Comparison of ENCODE assay signal across 17 mouse cellular contexts in the genomic region with DNA sequence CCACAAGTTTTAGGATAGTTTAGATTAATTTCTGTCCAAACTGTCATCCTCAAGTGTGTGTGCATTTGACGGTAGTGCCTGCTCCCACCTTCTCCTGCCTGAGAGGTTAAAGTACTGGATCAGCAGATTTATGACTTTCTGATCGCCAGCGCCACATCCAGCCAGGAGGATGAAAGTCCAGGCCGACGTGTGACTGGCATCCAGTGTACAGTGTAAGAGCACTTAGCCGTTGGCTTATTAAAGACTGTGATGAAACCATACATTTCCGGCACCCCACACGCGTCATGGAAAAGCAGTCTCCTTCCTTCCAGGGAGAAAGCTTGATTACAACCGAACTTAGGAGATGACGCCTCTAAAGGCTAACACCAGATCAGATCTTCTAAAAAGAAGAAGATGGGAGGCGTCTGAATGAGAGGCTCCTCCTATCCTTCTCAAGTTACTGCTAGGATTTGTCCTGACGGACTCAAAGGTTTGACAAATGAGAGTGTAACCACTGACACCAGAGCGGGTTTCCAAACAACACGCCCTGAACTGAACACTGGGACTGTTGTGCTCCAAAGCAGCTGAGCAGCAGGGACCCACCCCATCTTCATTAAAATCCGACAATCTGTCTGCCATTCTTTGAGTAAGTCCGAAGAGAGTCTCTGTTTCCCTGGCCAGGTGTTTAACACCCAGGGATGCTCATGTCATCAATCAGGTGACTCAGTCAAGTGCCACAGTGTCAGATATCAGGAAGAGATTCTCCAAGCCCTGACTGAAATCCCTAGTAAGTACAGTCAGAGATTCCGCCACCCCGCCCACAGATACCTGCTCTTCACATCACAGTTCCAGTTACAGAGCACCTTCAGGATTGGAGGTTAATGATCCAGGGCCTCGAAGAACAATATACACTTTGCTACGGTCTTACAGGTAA. TPM values are rescaled to one million over a fixed set of nuclear protein-coding genes. Genes with fewer than 3 reads are reported as not detected.
DNase-seq lines count a peak whose midpoint lies in the region; ATAC-seq and TF ChIP-seq lines count a peak whose summit lies in the region.
"Had no signal": no experiment of that assay in that cellular context is flagged by ENCODE, and none has a peak within 500 bp of the region (broad histone marks: within the 10 kb centered on the region; RNA-seq: fewer than 3 reads in every experiment).

No protein-coding gene starts in this region.

- H3K4me1 ChIP-seq in kidney, embryonic 15.5 days = peaks cover 60% of the 10 kb centered on the region
- peaks cover 39% of the 10 kb centered on the region for H3K4me1 ChIP-seq in intestine, embryonic 15.5 days (replicated peaks)
- peaks cover 12% of the 10 kb centered on the region for H3K4me1 ChIP-seq in small intestine, adult 2 months (ENCODE audit: control insufficient read depth, insufficient read depth, insufficient read length, low read length)
- H3K4me1 ChIP-seq in thymus, adult 2 months (replicated peaks; ENCODE audit: control insufficient read depth, insufficient read depth, low read length) = peaks cover 28% of the 10 kb centered on the region

- TF ChIP-seq POLR2A in small intestine, adult 2 months (IDR thresholded peaks at IDR 0.05; ENCODE audit: low read depth, low read length) = no peak
- TF ChIP-seq POLR2A in thymus, adult 2 months (IDR thresholded peaks at IDR 0.05; ENCODE audit: control insufficient read depth, extremely low read depth, insufficient read depth, low read length, poor library complexity) = no peak

- H3K27ac ChIP-seq in kidney, embryonic 15.5 days = peak overlapping the region; percentile 34
- no peak overlapping the region for H3K27ac ChIP-seq in intestine, embryonic 15.5 days
- H3K27ac ChIP-seq in small intestine, adult 2 months (ENCODE audit: insufficient read depth, low read depth, low read length) = peak overlapping the region; percentile 14
- no peak overlapping the region for H3K27ac ChIP-seq in thymus, adult 2 months (ENCODE audit: control insufficient read depth, insufficient read depth, low read length)
- H3K27ac ChIP-seq: macrophage; midbrain, embryonic 12.5 days had no signal

- H3K36me3 ChIP-seq in kidney, embryonic 15.5 days = peaks cover 8% of the 10 kb centered on the region; the same call in 1 of the 2 replicates
- H3K36me3 ChIP-seq in intestine, embryonic 15.5 days = no peaks in the 10 kb centered on the region; the same call in 1 of the 2 replicates
- peaks cover 6% of the 10 kb centered on the region for H3K36me3 ChIP-seq in small intestine, adult 2 months (ENCODE audit: control insufficient read depth, insufficient read depth, low read length)
- no peaks in the 10 kb centered on the region for H3K36me3 ChIP-seq in thymus, adult 2 months (ENCODE audit: control insufficient read depth, insufficient read depth, low read length)
- H3K36me3 ChIP-seq: midbrain, embryonic 12.5 days had no signal

- no peak overlapping the region for H3K4me3 ChIP-seq in kidney, embryonic 15.5 days (replicated peaks)
- no peak overlapping the region for H3K4me3 ChIP-seq in intestine, embryonic 15.5 days (replicated peaks)
- peak overlapping the region; percentile 24; the same call in 1 of the 2 replicates for H3K4me3 ChIP-seq in small intestine, adult 2 months (ENCODE audit: low read depth, low read length)
- H3K4me3 ChIP-seq in thymus, adult 2 months (ENCODE audit: control insufficient read depth, insufficient read depth, low read length) = no peak overlapping the region
- H3K4me3 ChIP-seq: heart, embryonic 12.5 days; midbrain, embryonic 12.5 days had no signal

- H3K4me2 ChIP-seq in kidney, embryonic 15.5 days = peak overlapping the region; percentile 36
- 0 out of 2 replicates have a peak overlapping the region, but pooled peaks have one; percentile 2 for H3K4me2 ChIP-seq in intestine, embryonic 15.5 days (replicated peaks)
- H3K4me2 ChIP-seq: heart, embryonic 12.5 days; midbrain, embryonic 12.5 days had no signal

- WGBS in kidney, embryonic 15.5 days = 23% methylated on average over 21 of the region's 21 CpGs
- 42% methylated on average over 21 of the region's 21 CpGs for WGBS in intestine, embryonic 15.5 days
- WGBS in small intestine, adult 2 months = 37% methylated on average over 21 of the region's 21 CpGs
- WGBS in thymus, adult 2 months = 93% methylated on average over 21 of the region's 21 CpGs

- H3K9ac ChIP-seq in kidney, embryonic 15.5 days = no peak overlapping the region
- H3K9ac ChIP-seq in intestine, embryonic 15.5 days = no peak overlapping the region
- H3K9ac ChIP-seq: heart, embryonic 12.5 days; midbrain, embryonic 12.5 days had no signal

- no peaks in the 10 kb centered on the region for H3K27me3 ChIP-seq in kidney, embryonic 15.5 days
- no peaks in the 10 kb centered on the region for H3K27me3 ChIP-seq in intestine, embryonic 15.5 days (replicated peaks)
- H3K27me3 ChIP-seq in small intestine, adult 2 months (ENCODE audit: control insufficient read depth, insufficient read depth, low read length) = no peaks in the 10 kb centered on the region
- no peaks in the 10 kb centered on the region for H3K27me3 ChIP-seq in thymus, adult 2 months (ENCODE audit: control insufficient read depth, insufficient read depth, low read length)
- H3K27me3 ChIP-seq: heart, embryonic 12.5 days had no signal

- TF ChIP-seq CTCF in small intestine, adult 2 months (IDR thresholded peaks at IDR 0.05; ENCODE audit: extremely low read depth, insufficient read length, insufficient replicate concordance, low read depth, low read length) = no peak
- TF ChIP-seq CTCF in thymus, adult 2 months (IDR thresholded peaks at IDR 0.05; ENCODE audit: borderline replicate concordance, control insufficient read depth, extremely low read depth, insufficient read depth, low read length, poor library complexity) = no peak

- no peak for DNase-seq in kidney, adult 11 months
- peak; percentile 57 for DNase-seq in R1 (ENCODE audit: low read depth, low spot score)
- no peak for DNase-seq in thymus, postnatal 25 days
- no peak for DNase-seq in thymus, adult 2 months
- DNase-seq: cerebellum, adult 9-11 months; heart, postnatal 36 days; right cerebral cortex, adult 18-20 months; spleen, adult 18-20 months had no signal

- H3K9me3 ChIP-seq in kidney, embryonic 15.5 days (replicated peaks) = no peaks in the 10 kb centered on the region
- H3K9me3 ChIP-seq in intestine, embryonic 15.5 days = no peaks in the 10 kb centered on the region
- H3K9me3 ChIP-seq: G1E; heart, embryonic 12.5 days; midbrain, embryonic 12.5 days had no signal

- ATAC-seq in kidney, embryonic 15.5 days (replicated peaks; ENCODE audit: low FRiP score) = no peak
- ATAC-seq in intestine, embryonic 15.5 days = peak; percentile 68
- ATAC-seq: forebrain, embryonic 16.5 days; hindbrain, embryonic 16.5 days had no signal

RNA-seq across cellular contexts. Expression of a gene that starts 37.0 kb away (rescaled TPM):
- 52.3 and 61.1 TPM in 2 replicates for polyA plus RNA-seq in kidney, embryonic 15.5 days (2015; fragmentation: Nextera tagmentation; extraction: Ambion mirVana)
- 52.1 and 54.8 TPM in 2 replicates for polyA plus RNA-seq in intestine, embryonic 15.5 days (2015; fragmentation: Nextera tagmentation; extraction: Ambion mirVana)
- 23.1 and 49.4 TPM in 2 replicates for polyA plus RNA-seq in small intestine, adult 2 months (2012; rRNA removed)
- 40.4 and 45.0 TPM in 2 replicates for polyA plus RNA-seq in thymus, adult 2 months (2012; rRNA removed)

RNA-seq across cellular contexts. Expression of a gene that starts 41.3 kb away (rescaled TPM):
- 33.2 and 36.2 TPM in 2 replicates for polyA plus RNA-seq in kidney, embryonic 15.5 days (2015; fragmentation: Nextera tagmentation; extraction: Ambion mirVana)
- 44.9 and 48.3 TPM in 2 replicates for polyA plus RNA-seq in intestine, embryonic 15.5 days (2015; fragmentation: Nextera tagmentation; extraction: Ambion mirVana)
- 7.8 and 13.7 TPM in 2 replicates for polyA plus RNA-seq in small intestine, adult 2 months (2012; rRNA removed)
- polyA plus RNA-seq in thymus, adult 2 months (2012; rRNA removed) = 40.2 and 40.3 TPM in 2 replicates

Comparison
In these comparisons a context has a peak if more than half of its experiments do, and no peak if none do; other contexts are left out.
1. H3K27ac ChIP-seq: peak in kidney, embryonic 15.5 days (single experiment) and small intestine, adult 2 months (single experiment); none in intestine, embryonic 15.5 days (single experiment) and thymus, adult 2 months (single experiment).